22 mouse cellular contexts compared by ENCODE assay signal in genomic region chr1:66813191-66813590, GRCm38 (mm10). TPM values are rescaled to one million over a fixed set of nuclear protein-coding genes. Genes with fewer than 3 reads are reported as not detected.
A peak's percentile ranks its signal among the peaks of the same experiment; 100 is the strongest.
DNase-seq lines count a peak whose midpoint lies in the region; ATAC-seq and TF ChIP-seq lines count a peak whose summit lies in the region.
"Had no signal": no experiment of that assay in that cellular context is flagged by ENCODE, and none has a peak within 500 bp of the region (broad histone marks: within the 10 kb centered on the region; RNA-seq: fewer than 3 reads in every experiment).

No protein-coding gene starts in this region.

- H3K27ac ChIP-seq in kidney, embryonic 15.5 days = 0 out of 2 replicates have a peak overlapping the region, but pooled peaks have one; percentile 41
- H3K27ac ChIP-seq in kidney, embryonic 14.5 days (ENCODE audit: low read depth, low read length) = no peak overlapping the region
- no peak overlapping the region for H3K27ac ChIP-seq in lung, postnatal 0 days (ENCODE audit: low read length)
- H3K27ac ChIP-seq: embryonic facial prominence, embryonic 12.5 days; forebrain, embryonic 12.5 days; hindbrain, embryonic 12.5 days; neural tube, embryonic 15.5 days had no signal

- 86% methylated on average over 1 of the region's 1 CpGs for WGBS in kidney, embryonic 15.5 days
- WGBS in kidney, embryonic 14.5 days = 87% methylated on average over 1 of the region's 1 CpGs
- 29% methylated on average over 1 of the region's 1 CpGs for WGBS in lung, postnatal 0 days

- H3K4me2 ChIP-seq in kidney, embryonic 15.5 days = no peak overlapping the region
- H3K4me2 ChIP-seq in kidney, embryonic 14.5 days (replicated peaks; ENCODE audit: low read depth, low read length) = no peak overlapping the region
- H3K4me2 ChIP-seq in lung, postnatal 0 days (replicated peaks; ENCODE audit: low read depth, low read length) = no peak overlapping the region
- H3K4me2 ChIP-seq: embryonic facial prominence, embryonic 12.5 days; forebrain, embryonic 12.5 days; hindbrain, embryonic 12.5 days; neural tube, embryonic 15.5 days had no signal

- intact Hi-C loops in left cerebral cortex, postnatal 25 days (cut with DNase I) = no loop called here

- 0 out of 2 replicates have a peak, but pooled peaks cover 2% of the 10 kb centered on the region for H3K36me3 ChIP-seq in kidney, embryonic 15.5 days
- no peaks in the 10 kb centered on the region for H3K36me3 ChIP-seq in kidney, embryonic 14.5 days (ENCODE audit: control insufficient read depth, insufficient read depth, low read length)
- H3K36me3 ChIP-seq in lung, postnatal 0 days (ENCODE audit: insufficient read depth, low read length) = no peaks in the 10 kb centered on the region
- H3K36me3 ChIP-seq: embryonic facial prominence, embryonic 12.5 days; forebrain, embryonic 12.5 days; G1E; hindbrain, embryonic 12.5 days; neural tube, embryonic 15.5 days had no signal

- H3K9ac ChIP-seq in kidney, embryonic 15.5 days = no peak overlapping the region
- no peak overlapping the region for H3K9ac ChIP-seq in kidney, embryonic 14.5 days (ENCODE audit: low read depth, low read length)
- H3K9ac ChIP-seq in lung, postnatal 0 days (replicated peaks; ENCODE audit: low read depth) = no peak overlapping the region
- H3K9ac ChIP-seq: embryonic facial prominence, embryonic 12.5 days; forebrain, embryonic 12.5 days; hindbrain, embryonic 12.5 days; neural tube, embryonic 15.5 days had no signal

- no peak overlapping the region for H3K4me3 ChIP-seq in kidney, embryonic 15.5 days (replicated peaks)
- H3K4me3 ChIP-seq in kidney, embryonic 14.5 days (ENCODE audit: low read length) = no peak overlapping the region
- H3K4me3 ChIP-seq in lung, postnatal 0 days (ENCODE audit: low read depth, low read length) = no peak overlapping the region
- H3K4me3 ChIP-seq: embryonic facial prominence, embryonic 12.5 days; forebrain, embryonic 12.5 days; hindbrain, embryonic 12.5 days; neural tube, embryonic 15.5 days had no signal

- H3K9me3 ChIP-seq in kidney, embryonic 15.5 days (replicated peaks) = no peaks in the 10 kb centered on the region
- H3K9me3 ChIP-seq in kidney, embryonic 14.5 days (ENCODE audit: control insufficient read depth, low read length) = no peaks in the 10 kb centered on the region
- H3K9me3 ChIP-seq in lung, postnatal 0 days (ENCODE audit: low read length) = no peaks in the 10 kb centered on the region
- H3K9me3 ChIP-seq: embryonic facial prominence, embryonic 12.5 days; forebrain, embryonic 12.5 days; G1E; hindbrain, embryonic 12.5 days; neural tube, embryonic 15.5 days had no signal

- DNase-seq in CD4-positive, CD25-positive, alpha-beta regulatory T cell, adult 2 months (ENCODE audit: low read depth, low spot score) = peak; percentile 18
- no peak for DNase-seq in lung, postnatal 0 days (ENCODE audit: low spot score)
- DNase-seq in lung, postnatal 4 days = no peak
- no peak for DNase-seq in left cerebral cortex, postnatal 25 days (ENCODE audit: low spot score in 2 of 2)
- DNase-seq in spleen, adult 12 weeks (ENCODE audit: low spot score) = no peak
- DNase-seq: adrenal gland, postnatal 10 days; cerebellum, adult 18-20 months; cerebellum, postnatal 14 days; kidney, adult 2 months; layer of hippocampus, adult 9-11 months; left cerebral cortex, postnatal 4 days; lung, adult 2 months had no signal

- TF ChIP-seq CTCF in lung, postnatal 0 days (IDR thresholded peaks at IDR 0.05) = peak; percentile 34; the same call in 1 of the 2 replicates

- TF ChIP-seq EP300 in lung, postnatal 0 days (IDR thresholded peaks at IDR 0.05) = no peak

- ATAC-seq in CD4-positive, CD25-positive, alpha-beta regulatory T cell, adult 4 months = no peak
- no peak for ATAC-seq in kidney, embryonic 15.5 days (replicated peaks; ENCODE audit: low FRiP score)
- no peak for ATAC-seq in kidney, embryonic 14.5 days (ENCODE audit: low FRiP score, low TSS enrichment)
- no peak for ATAC-seq in lung, postnatal 0 days
- ATAC-seq: midbrain, embryonic 16.5 days had no signal

- H3K4me1 ChIP-seq in kidney, embryonic 15.5 days = peaks cover 7% of the 10 kb centered on the region
- peaks cover 3% of the 10 kb centered on the region; the same call in 1 of the 2 replicates for H3K4me1 ChIP-seq in kidney, embryonic 14.5 days (ENCODE audit: control insufficient read depth, insufficient read depth, low read length)
- H3K4me1 ChIP-seq in lung, postnatal 0 days (ENCODE audit: insufficient read depth, low read depth, low read length) = peaks cover 7% of the 10 kb centered on the region; the same call in 1 of the 2 replicates

- no peaks in the 10 kb centered on the region for H3K27me3 ChIP-seq in kidney, embryonic 15.5 days
- H3K27me3 ChIP-seq in kidney, embryonic 14.5 days (ENCODE audit: control insufficient read depth, insufficient read depth, low read length) = no peaks in the 10 kb centered on the region
- no peaks in the 10 kb centered on the region for H3K27me3 ChIP-seq in lung, postnatal 0 days (replicated peaks; ENCODE audit: insufficient read depth, low read length)
- H3K27me3 ChIP-seq: CH12.LX; embryonic facial prominence, embryonic 12.5 days; forebrain, embryonic 12.5 days; hindbrain, embryonic 12.5 days; neural tube, embryonic 15.5 days had no signal

RNA-seq across cellular contexts. Expression of gene Kansl1l, which starts 4.2 kb away (rescaled TPM):
- polyA plus RNA-seq in CD4-positive, CD25-positive, alpha-beta regulatory T cell, adult 4 months (2017; shearing (Covaris generic)) = 10 to 100 TPM in 1 of 2 experiments, 1 to 10 TPM in 1; 9.6 to 13.5 TPM
- 16.3 and 20.1 TPM in 2 replicates for polyA plus RNA-seq in kidney, embryonic 15.5 days (2015; fragmentation: Nextera tagmentation; extraction: Ambion mirVana)
- polyA plus RNA-seq in kidney, embryonic 14.5 days (2014; fragmentation: Nextera tagmentation; extraction: Ambion mirVana) = 15.7 and 16.4 TPM in 2 replicates
- 11.2 and 13.1 TPM in 2 replicates for polyA plus RNA-seq in lung, postnatal 0 days (2015; fragmentation: Nextera tagmentation; extraction: Ambion mirVana)
- total RNA-seq in left cerebral cortex, postnatal 25 days (2021) = 10 to 100 TPM; 12.5 to 15.9 TPM

RNA-seq across cellular contexts. Expression of gene Acadl, which starts 49.9 kb away (rescaled TPM):
- polyA plus RNA-seq in CD4-positive, CD25-positive, alpha-beta regulatory T cell, adult 4 months (2017; shearing (Covaris generic)) = 10 to 100 TPM; 36.1 to 43.2 TPM
- 121 and 125 TPM in 2 replicates for polyA plus RNA-seq in kidney, embryonic 15.5 days (2015; fragmentation: Nextera tagmentation; extraction: Ambion mirVana)
- polyA plus RNA-seq in kidney, embryonic 14.5 days (2014; fragmentation: Nextera tagmentation; extraction: Ambion mirVana) = 70.5 and 98.4 TPM in 2 replicates
- polyA plus RNA-seq in lung, postnatal 0 days (2015; fragmentation: Nextera tagmentation; extraction: Ambion mirVana) = 217 and 230 TPM in 2 replicates
- total RNA-seq in left cerebral cortex, postnatal 25 days (2021) = 10 to 100 TPM; 27.5 to 27.7 TPM
